Mouse (Mus musculus) lung, embryonic 14.5 days (tissue): ENCODE data around the gene Dlg1. TPM values are rescaled to one million over a fixed set of nuclear protein-coding genes. Genes with fewer than 3 reads are reported as not detected.
A peak's percentile ranks its signal among the peaks of the same experiment; 100 is the strongest.

ENCODE experiments used
- ATAC-seq: fragments of 200-750 bp; cut with Nextera tagmentation; 2 replicates; pipeline ENCODE4 v1.8.0; 2017; ENCODE audit warnings: mild to moderate bottlenecking, moderate TSS enrichment, moderate library complexity; ENCODE audit not compliant: insufficient read depth
- DNase-seq: peaks from one replicate; pipeline ENCODE4 v3.0.0-alpha.2; 2015
- H3K27ac ChIP-seq: fragments of 300-500 bp; sonication (generic); 2 replicates; pipeline ENCODE4 v1.5.1; 2014; ENCODE audit warnings: low read depth, mild to moderate bottlenecking, moderate library complexity
- H3K27me3 ChIP-seq: fragments of 300-500 bp; sonication (generic); 2 replicates; pipeline ENCODE4 v1.6.1; 2014; ENCODE audit warnings: low read length, control low read depth; ENCODE audit not compliant: insufficient read depth
- H3K36me3 ChIP-seq: fragments of 300-500 bp; sonication (generic); 2 replicates; pipeline ENCODE4 v1.6.1; 2014; ENCODE audit warnings: control low read depth; ENCODE audit not compliant: insufficient read depth
- H3K4me1 ChIP-seq: fragments of 300-500 bp; sonication (generic); 2 replicates; pipeline ENCODE4 v1.6.1; 2014; ENCODE audit warnings: antibody characterized with exemption, control low read depth; ENCODE audit not compliant: insufficient read depth
- H3K4me2 ChIP-seq: fragments of 300-500 bp; sonication (generic); 2 replicates; pipeline ENCODE4 v1.6.1; 2014; ENCODE audit warnings: mild to moderate bottlenecking
- H3K4me3 ChIP-seq: fragments of 300-500 bp; sonication (generic); 2 replicates; pipeline ENCODE4 v1.5.1; 2014; ENCODE audit warnings: low read depth, low read length
- H3K9ac ChIP-seq: fragments of 300-500 bp; sonication (generic); 2 replicates; pipeline ENCODE4 v1.6.1; 2014
- H3K9me3 ChIP-seq: fragments of 300-500 bp; sonication (generic); 2 replicates; pipeline ENCODE4 v1.6.1; 2016; ENCODE audit warnings: low read depth, low read length, control low read depth
- CTCF ChIP-seq: IDR thresholded peaks from 2 replicates; pipeline ENCODE4 v1.5.1; 2016; ENCODE audit warnings: antibody characterized with exemption, low read depth
- WGBS: fragments of 180-500 bp; shearing (Covaris S2); extraction: QIAGEN DNeasy Blood & Tissue Kit; methylation state at CpG from one replicate; pipeline ENCODE4 v1.1.7; 2014; 5-methylcytosine and 5-hydroxymethylcytosine counted together
- polyA plus RNA-seq: library from polyadenylated mRNA; unstranded; fragments of >200 nt; fragmentation: Nextera tagmentation; extraction: Ambion mirVana; gene quantifications from 2 replicates; pipeline ENCODE4 v1.2.1, GENCODE M21; 2014

The Dlg1 gene
- polyA plus RNA-seq, 1 experiment from 2014 or later = 31.9 TPM

DNA sequence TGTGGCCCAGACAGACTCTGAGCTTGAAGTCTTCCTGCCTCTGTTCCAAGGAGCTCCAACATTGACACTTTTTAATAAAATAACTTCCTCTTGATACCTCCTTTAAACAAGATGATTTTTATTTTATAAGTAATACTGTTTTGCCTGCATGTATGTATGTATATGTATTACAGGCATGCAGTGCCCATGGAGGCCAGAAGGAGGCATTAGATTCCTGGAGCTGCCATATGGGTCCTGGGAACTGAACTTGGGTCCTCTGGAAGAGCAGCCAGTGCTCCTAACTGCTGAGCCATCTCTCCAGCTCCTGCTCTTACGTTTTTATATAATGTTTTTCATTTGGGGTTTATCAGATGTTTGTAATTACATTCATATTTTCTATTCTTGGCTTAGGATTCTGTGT lies 9.0 kb downstream of the Dlg1 start:
- TF ChIP-seq CTCF = 0 out of 2 replicates have a peak, but pooled peaks have one; percentile 15
- ATAC-seq = no peak
- 80% methylated on average over 1 of the region's 1 CpGs for WGBS

GRCm38 (mm10) chr16:31677463-31677862 lies 14.2 kb downstream of the Dlg1 start:
- Histone ChIP-seq H3K4me1 (no peaks in the 10 kb centered on the region), H3K9ac (no peak overlapping the region), H3K27me3 (no peaks in the 10 kb centered on the region), H3K4me2 (no peak overlapping the region), H3K9me3 (no peaks in the 10 kb centered on the region), H3K36me3 (peaks cover 4% of the 10 kb centered on the region), H3K4me3 (no peak overlapping the region), H3K27ac (no peak overlapping the region)
- no peak for TF ChIP-seq CTCF
- DNase-seq (no peak), ATAC-seq (no peak)
- 83% methylated on average over 4 of the region's 4 CpGs for WGBS

More for the DNA sequence above, 9.0 kb downstream of the Dlg1 start:
- H3K4me3 ChIP-seq = no peak overlapping the region
- H3K9ac ChIP-seq = no peak overlapping the region
- DNase-seq = no peak
- H3K36me3 ChIP-seq = peaks cover 13% of the 10 kb centered on the region
- no peak overlapping the region for H3K27ac ChIP-seq
- no peaks in the 10 kb centered on the region for H3K4me1 ChIP-seq
- H3K27me3 ChIP-seq = no peaks in the 10 kb centered on the region
- H3K9me3 ChIP-seq = no peaks in the 10 kb centered on the region
- H3K4me2 ChIP-seq = no peak overlapping the region

- Histone ChIP-seq H3K27ac (no peak overlapping the region), H3K27me3 (no peaks in the 10 kb centered on the region), H3K9me3 (no peaks in the 10 kb centered on the region), H3K4me3 (no peak overlapping the region), H3K4me1 (no peaks in the 10 kb centered on the region), H3K4me2 (no peak overlapping the region), H3K9ac (no peak overlapping the region), H3K36me3 (peaks cover 15% of the 10 kb centered on the region; the same call in 1 of the 2 replicates)
- TF ChIP-seq CTCF = no peak
- ATAC-seq (no peak), DNase-seq (no peak)
- 91% methylated on average over 6 of the region's 6 CpGs for WGBS
Measured at GRCm38 (mm10) chr16:31682291-31682690, 19.0 kb downstream of the Dlg1 start.

DNA sequence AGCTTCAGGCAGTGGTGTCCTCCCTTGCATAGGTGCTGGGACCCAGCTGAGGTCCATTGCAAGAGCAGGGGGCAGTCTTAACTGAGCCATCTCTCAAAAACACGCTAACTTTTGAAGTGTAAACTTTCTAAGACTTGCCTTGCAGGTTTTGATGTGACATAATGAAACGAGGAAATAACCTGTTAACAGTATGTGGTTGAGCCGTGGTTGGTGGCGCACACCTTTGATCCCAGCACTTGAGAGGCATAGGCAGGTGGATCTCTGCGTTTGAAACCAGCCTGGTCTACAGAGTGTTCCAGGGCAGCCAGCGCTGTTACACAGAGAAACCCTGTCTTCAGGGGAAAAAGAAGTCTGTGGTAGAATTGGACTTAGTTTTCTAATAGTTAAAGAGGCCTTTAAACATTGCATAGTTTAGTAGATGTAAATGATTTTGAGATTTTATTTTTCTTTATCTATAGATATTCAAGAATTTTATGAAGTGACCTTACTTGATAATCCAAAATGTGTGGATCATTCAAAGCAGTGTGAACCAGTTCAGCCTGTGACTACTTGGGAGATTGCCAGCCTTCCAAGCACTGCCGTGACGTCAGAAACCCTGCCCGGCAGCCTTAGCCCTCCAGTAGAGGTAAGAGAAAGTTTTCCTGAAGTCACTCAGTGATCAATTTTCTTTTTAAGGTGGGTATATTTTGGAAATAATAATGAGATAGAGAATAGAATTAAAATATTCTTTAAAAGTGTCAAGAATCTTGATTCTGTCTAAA lies 20.6 kb downstream of the Dlg1 start:
- ATAC-seq = no peak
- TF ChIP-seq CTCF = no peak
- Histone ChIP-seq H3K36me3 (peaks cover 15% of the 10 kb centered on the region; the same call in 1 of the 2 replicates), H3K4me1 (no peaks in the 10 kb centered on the region), H3K4me2 (no peak overlapping the region), H3K4me3 (no peak overlapping the region), H3K9me3 (no peaks in the 10 kb centered on the region), H3K9ac (no peak overlapping the region), H3K27me3 (no peaks in the 10 kb centered on the region), H3K27ac (no peak overlapping the region)
- WGBS = 77% methylated on average over 9 of the region's 9 CpGs
- DNase-seq = peak; percentile 18

GRCm38 (mm10) chr16:31684771-31685170 lies 21.5 kb downstream of the Dlg1 start:
- Histone ChIP-seq H3K4me2 (no peak overlapping the region), H3K9me3 (no peaks in the 10 kb centered on the region), H3K4me1 (no peaks in the 10 kb centered on the region), H3K9ac (no peak overlapping the region), H3K27ac (no peak overlapping the region), H3K27me3 (no peaks in the 10 kb centered on the region), H3K36me3 (peaks cover 15% of the 10 kb centered on the region; the same call in 1 of the 2 replicates), H3K4me3 (no peak overlapping the region)
- ATAC-seq = no peak
- TF ChIP-seq CTCF = no peak
- 87% methylated on average over 4 of the region's 4 CpGs for WGBS
- DNase-seq = no peak

DNA sequence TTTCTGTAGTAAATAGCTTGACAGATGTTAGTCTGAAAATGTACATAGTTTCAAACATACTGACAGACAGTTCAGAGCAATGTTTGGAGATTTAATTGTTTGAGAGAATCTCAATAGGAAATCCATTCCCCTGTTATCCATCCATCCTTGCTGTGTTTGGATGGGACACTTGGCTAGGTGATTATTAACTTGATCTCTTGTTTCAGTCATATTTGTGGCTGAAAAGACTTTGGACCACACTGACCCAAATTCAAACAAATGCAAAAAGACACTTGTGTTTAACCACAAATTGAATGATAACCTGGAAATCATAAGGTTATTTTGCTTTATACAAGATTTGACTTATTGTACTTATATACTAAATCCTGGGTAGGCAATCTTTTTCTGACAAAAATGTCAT lies 24.5 kb downstream of the Dlg1 start:
- Histone ChIP-seq H3K9me3 (no peaks in the 10 kb centered on the region), H3K4me3 (no peak overlapping the region), H3K27me3 (no peaks in the 10 kb centered on the region), H3K27ac (no peak overlapping the region), H3K9ac (no peak overlapping the region), H3K4me2 (no peak overlapping the region), H3K36me3 (peaks cover 15% of the 10 kb centered on the region; the same call in 1 of the 2 replicates), H3K4me1 (no peaks in the 10 kb centered on the region)
- ATAC-seq (no peak), DNase-seq (no peak)
- no peak for TF ChIP-seq CTCF

- H3K4me3 ChIP-seq = no peak overlapping the region
- H3K27ac ChIP-seq = peak overlapping the region; percentile 44; the same call in 1 of the 2 replicates
- H3K4me1 ChIP-seq = peaks cover 4% of the 10 kb centered on the region; the same call in 1 of the 2 replicates
- 32% methylated on average over 11 of the region's 11 CpGs for WGBS
- peak; percentile 48 for DNase-seq
- peak overlapping the region; percentile 46 for H3K4me2 ChIP-seq
- no peaks in the 10 kb centered on the region for H3K27me3 ChIP-seq
- no peaks in the 10 kb centered on the region for H3K9me3 ChIP-seq
- no peak for TF ChIP-seq CTCF
- H3K9ac ChIP-seq = no peak overlapping the region
- no peaks in the 10 kb centered on the region for H3K36me3 ChIP-seq
- ATAC-seq = no peak
Measured at GRCm38 (mm10) chr16:31695286-31696020, 32.2 kb downstream of the Dlg1 start.
